Mouse (Mus musculus) heart, embryonic 16.5 days (tissue): ENCODE data around the gene Med13l. TPM values are rescaled to one million over a fixed set of nuclear protein-coding genes. Genes with fewer than 3 reads are reported as not detected.

Experiments used
- ATAC-seq: fragments of 200-750 bp; cut with Nextera tagmentation; replicated peaks from 2 replicates; pipeline ENCODE4 v1.8.0; 2017; ENCODE audit warnings: moderate number of reproducible peaks; ENCODE audit not compliant: insufficient read depth, low FRiP score; ENCODE audit errors: extremely low read depth
- H3K27ac ChIP-seq: fragments of 300-500 bp; sonication (generic); 2 replicates; pipeline ENCODE4 v1.5.1; 2014; ENCODE audit warnings: mild to moderate bottlenecking, low read length, control low read depth, moderate library complexity
- H3K27me3 ChIP-seq: fragments of 300-500 bp; sonication (generic); 2 replicates; pipeline ENCODE4 v1.6.1; 2014; ENCODE audit warnings: low read length, mixed read lengths; ENCODE audit not compliant: control insufficient read depth, insufficient read depth
- H3K36me3 ChIP-seq: fragments of 300-500 bp; sonication (generic); 2 replicates; pipeline ENCODE4 v1.6.1; 2014; ENCODE audit not compliant: control insufficient read depth, insufficient read depth
- H3K4me1 ChIP-seq: fragments of 300-500 bp; sonication (generic); 2 replicates; pipeline ENCODE4 v1.6.1; 2014; ENCODE audit warnings: low read length, mixed read lengths; ENCODE audit not compliant: control insufficient read depth, insufficient read depth
- H3K4me2 ChIP-seq: fragments of 300-500 bp; sonication (generic); 2 replicates; pipeline ENCODE4 v1.6.1; 2014; ENCODE audit warnings: low read depth, mild to moderate bottlenecking, control low read depth, low read length
- H3K4me3 ChIP-seq: fragments of 300-500 bp; sonication (generic); 2 replicates; pipeline ENCODE4 v1.5.1; 2014; ENCODE audit warnings: mild to moderate bottlenecking, control low read depth, low read length
- H3K9ac ChIP-seq: fragments of 300-500 bp; sonication (generic); 2 replicates; pipeline ENCODE4 v1.6.1; 2014; ENCODE audit warnings: low read length, control low read depth
- H3K9me3 ChIP-seq: fragments of 300-500 bp; sonication (generic); replicated peaks from 2 replicates; pipeline ENCODE4 v1.6.1; 2016; ENCODE audit warnings: low read length; ENCODE audit not compliant: control insufficient read depth
- WGBS: fragments of 180-500 bp; shearing (Covaris S2); extraction: QIAGEN DNeasy Blood & Tissue Kit; methylation state at CpG from one replicate; pipeline ENCODE4 v1.1.7; 2014; 5-methylcytosine and 5-hydroxymethylcytosine counted together
- polyA plus RNA-seq: library from polyadenylated mRNA; unstranded; fragments of >200 nt; fragmentation: Nextera tagmentation; extraction: Ambion mirVana; gene quantifications from 2 replicates; pipeline ENCODE4 v1.2.1, GENCODE M21; 2015

Med13l gene
- polyA plus RNA-seq, 1 experiment from 2014 or later, result 6.7 TPM

GRCm38 (mm10) chr5:118594470-118595236 lies 34.2 kb downstream of the Med13l start:
- no peaks in the 10 kb centered on the region for H3K36me3 ChIP-seq
- 60% methylated on average over 14 of the region's 14 CpGs for WGBS
- no peak for ATAC-seq
- no peaks in the 10 kb centered on the region for H3K9me3 ChIP-seq
- no peaks in the 10 kb centered on the region for H3K27me3 ChIP-seq
- H3K9ac ChIP-seq, result no peak overlapping the region
- no peak overlapping the region for H3K4me2 ChIP-seq
- no peak overlapping the region for H3K27ac ChIP-seq
- H3K4me1 ChIP-seq, result peaks cover 39% of the 10 kb centered on the region
- no peak overlapping the region for H3K4me3 ChIP-seq

- WGBS, result 87% methylated on average over 5 of the region's 5 CpGs
- Histone ChIP-seq H3K4me1 (peaks cover 48% of the 10 kb centered on the region), H3K27me3 (no peaks in the 10 kb centered on the region), H3K9me3 (no peaks in the 10 kb centered on the region), H3K27ac (no peak overlapping the region), H3K4me2 (no peak overlapping the region), H3K9ac (no peak overlapping the region), H3K36me3 (no peaks in the 10 kb centered on the region), H3K4me3 (no peak overlapping the region)
- ATAC-seq, result no peak
These were observed 35.4 kb downstream of the Med13l start for GRCm38 (mm10) chr5:118595901-118596300.

GRCm38 (mm10) chr5:118596452-118597092 lies 36.1 kb downstream of the Med13l start:
- H3K4me3 ChIP-seq, result no peak overlapping the region
- no peak overlapping the region for H3K9ac ChIP-seq
- no peak overlapping the region for H3K4me2 ChIP-seq
- WGBS, result 73% methylated on average over 15 of the region's 15 CpGs
- no peaks in the 10 kb centered on the region for H3K27me3 ChIP-seq
- no peak for ATAC-seq
- H3K9me3 ChIP-seq, result no peaks in the 10 kb centered on the region
- H3K27ac ChIP-seq, result no peak overlapping the region
- no peaks in the 10 kb centered on the region for H3K36me3 ChIP-seq
- peaks cover 44% of the 10 kb centered on the region for H3K4me1 ChIP-seq

- Histone ChIP-seq H3K27me3 (no peaks in the 10 kb centered on the region), H3K4me2 (no peak overlapping the region), H3K27ac (no peak overlapping the region), H3K36me3 (no peaks in the 10 kb centered on the region), H3K9me3 (no peaks in the 10 kb centered on the region), H3K4me3 (no peak overlapping the region), H3K4me1 (peaks cover 43% of the 10 kb centered on the region), H3K9ac (no peak overlapping the region)
- no peak for ATAC-seq
- WGBS, result 77% methylated on average over 6 of the region's 6 CpGs
These were observed 38.1 kb downstream of the Med13l start for GRCm38 (mm10) chr5:118598601-118599000.

GRCm38 (mm10) chr5:118601452-118601851 lies 41.0 kb downstream of the Med13l start:
- Histone ChIP-seq H3K27me3 (no peaks in the 10 kb centered on the region), H3K27ac (no peak overlapping the region), H3K4me2 (no peak overlapping the region), H3K4me1 (peaks cover 38% of the 10 kb centered on the region), H3K4me3 (no peak overlapping the region), H3K9me3 (no peaks in the 10 kb centered on the region), H3K9ac (no peak overlapping the region), H3K36me3 (no peaks in the 10 kb centered on the region)
- ATAC-seq, result no peak
- 82% methylated on average over 4 of the region's 4 CpGs for WGBS

- H3K36me3 ChIP-seq, result no peaks in the 10 kb centered on the region
- H3K4me1 ChIP-seq, result peaks cover 42% of the 10 kb centered on the region
- no peaks in the 10 kb centered on the region for H3K27me3 ChIP-seq
- H3K4me3 ChIP-seq, result no peak overlapping the region
- H3K9ac ChIP-seq, result no peak overlapping the region
- no peaks in the 10 kb centered on the region for H3K9me3 ChIP-seq
- 53% methylated on average over 7 of the region's 7 CpGs for WGBS
- H3K4me2 ChIP-seq, result no peak overlapping the region
- H3K27ac ChIP-seq, result no peak overlapping the region
- no peak for ATAC-seq
These were observed 42.2 kb downstream of the Med13l start for GRCm38 (mm10) chr5:118602706-118603105.

GRCm38 (mm10) chr5:118605424-118606067 lies 45.1 kb downstream of the Med13l start:
- H3K4me1 ChIP-seq, result peaks cover 27% of the 10 kb centered on the region
- H3K9ac ChIP-seq, result no peak overlapping the region
- H3K27ac ChIP-seq, result no peak overlapping the region
- no peak overlapping the region for H3K4me3 ChIP-seq
- 84% methylated on average over 11 of the region's 11 CpGs for WGBS
- H3K4me2 ChIP-seq, result no peak overlapping the region
- H3K9me3 ChIP-seq, result no peaks in the 10 kb centered on the region
- no peaks in the 10 kb centered on the region for H3K27me3 ChIP-seq
- ATAC-seq, result no peak
- no peaks in the 10 kb centered on the region for H3K36me3 ChIP-seq

- WGBS, result 77% methylated on average over 13 of the region's 13 CpGs
- no peak for ATAC-seq
These were observed 46.2 kb downstream of the Med13l start for GRCm38 (mm10) chr5:118606636-118607035.

GRCm38 (mm10) chr5:118607900-118608299 lies 47.4 kb downstream of the Med13l start:
- ATAC-seq, result no peak
- Histone ChIP-seq H3K27ac (no peak overlapping the region), H3K4me1 (peaks cover 17% of the 10 kb centered on the region), H3K36me3 (no peaks in the 10 kb centered on the region), H3K9me3 (no peaks in the 10 kb centered on the region), H3K27me3 (no peaks in the 10 kb centered on the region), H3K9ac (no peak overlapping the region), H3K4me2 (no peak overlapping the region), H3K4me3 (no peak overlapping the region)
- 93% methylated on average over 1 of the region's 1 CpGs for WGBS

More at GRCm38 (mm10) chr5:118606636-118607035, 46.2 kb downstream of the Med13l start:
- H3K4me3 ChIP-seq, result no peak overlapping the region
- no peaks in the 10 kb centered on the region for H3K36me3 ChIP-seq
- no peak overlapping the region for H3K4me2 ChIP-seq
- no peaks in the 10 kb centered on the region for H3K9me3 ChIP-seq
- H3K9ac ChIP-seq, result no peak overlapping the region
- H3K27ac ChIP-seq, result no peak overlapping the region
- H3K27me3 ChIP-seq, result no peaks in the 10 kb centered on the region
- H3K4me1 ChIP-seq, result peaks cover 20% of the 10 kb centered on the region
